Mouse (Mus musculus): ENCODE results near the gene Syvn1.

The Syvn1 gene

DNA sequence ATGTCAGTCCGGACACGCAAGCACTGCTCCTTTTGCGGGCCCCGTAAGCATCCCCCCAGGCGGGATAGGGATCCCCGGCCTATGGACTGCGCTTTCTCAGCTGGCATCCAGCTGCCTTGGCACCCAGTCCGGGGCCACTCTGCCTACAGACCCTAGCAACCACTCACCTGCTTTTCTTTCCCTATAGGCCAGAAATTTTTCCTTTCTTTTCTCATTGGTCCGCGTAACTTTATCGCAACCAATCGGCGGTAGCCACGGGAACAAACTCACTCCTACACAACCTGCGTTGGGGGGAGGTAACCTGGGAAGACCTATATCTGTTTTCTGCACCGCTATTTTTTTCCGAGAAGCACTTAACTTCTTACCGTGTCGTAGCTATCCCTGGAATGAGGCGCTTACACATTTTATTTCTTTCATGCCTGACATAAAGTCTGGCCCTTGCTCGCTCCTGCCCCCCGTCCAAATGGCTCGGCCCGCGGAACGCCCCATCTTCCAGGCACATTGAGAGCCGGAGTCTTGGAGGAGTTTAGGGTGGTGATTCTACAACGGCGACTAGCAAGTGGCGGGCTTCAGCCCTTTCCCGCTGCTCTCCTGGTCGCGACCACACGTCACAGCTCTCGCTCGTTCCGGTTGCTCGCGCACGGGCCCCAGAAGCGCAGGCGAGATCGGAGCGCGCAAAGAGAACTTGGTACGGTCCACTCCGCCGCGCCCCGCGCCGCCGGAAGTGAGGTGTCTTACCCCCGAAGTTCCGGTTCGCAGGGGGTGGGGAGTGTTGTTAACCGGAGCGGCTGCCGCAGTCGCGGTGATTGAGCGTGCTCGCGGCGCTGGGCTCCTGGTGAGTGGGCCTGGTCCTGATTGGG, at the start of gene Syvn1:
Gene Syvn1, plus strand, starts transcription at position 283 of the 860 bp plus-strand sequence.
- peak; percentile 92 for DNase-seq (ENCODE audit: extremely low spot score)

- no peak for DNase-seq (ENCODE audit: extremely low spot score)
Observed at GRCm38 (mm10) chr19:5998180-5998579, 48.2 kb upstream of the Syvn1 start.

DNA sequence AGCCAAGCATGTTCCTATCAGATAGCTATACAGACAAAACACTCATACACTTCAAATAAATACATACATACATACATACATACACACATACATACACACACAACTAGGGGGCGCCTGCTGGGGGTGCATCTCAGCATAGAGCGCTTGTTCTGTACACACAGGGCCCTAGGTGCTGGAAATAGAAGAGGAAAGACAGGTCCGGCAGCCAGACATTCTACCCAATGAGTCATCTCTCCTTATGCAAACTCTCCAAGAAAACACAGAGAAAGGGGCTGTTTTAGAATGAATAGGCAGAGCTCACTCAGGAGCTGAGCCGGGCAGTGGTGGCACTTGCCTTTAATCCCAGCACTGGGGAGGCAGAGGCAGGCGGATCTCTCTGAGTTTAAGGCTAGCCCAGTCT, 46.4 kb upstream of the Syvn1 start:
- no peak for DNase-seq (ENCODE audit: extremely low spot score)

DNA sequence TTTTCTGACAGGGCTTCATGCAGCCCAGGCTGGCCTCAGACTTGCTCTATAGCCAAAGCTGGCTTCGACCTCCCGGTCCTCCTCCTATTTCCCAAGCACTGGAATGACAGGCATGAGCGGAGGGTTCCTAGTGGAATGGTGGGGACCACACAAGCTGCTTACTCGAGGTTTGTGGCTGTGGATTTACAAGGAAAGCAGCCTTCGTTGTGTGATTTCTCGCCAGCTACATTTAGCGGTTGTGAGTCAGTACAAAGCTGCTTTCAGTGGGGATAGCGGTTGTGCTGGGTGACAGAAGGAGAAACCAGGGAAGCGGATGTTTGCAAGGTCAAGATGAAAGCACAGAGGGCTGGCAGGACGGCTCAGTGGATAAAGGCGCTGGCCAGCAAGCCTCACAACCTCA, 40.8 kb upstream of the Syvn1 start:
- DNase-seq (ENCODE audit: extremely low spot score), result no peak

DNA sequence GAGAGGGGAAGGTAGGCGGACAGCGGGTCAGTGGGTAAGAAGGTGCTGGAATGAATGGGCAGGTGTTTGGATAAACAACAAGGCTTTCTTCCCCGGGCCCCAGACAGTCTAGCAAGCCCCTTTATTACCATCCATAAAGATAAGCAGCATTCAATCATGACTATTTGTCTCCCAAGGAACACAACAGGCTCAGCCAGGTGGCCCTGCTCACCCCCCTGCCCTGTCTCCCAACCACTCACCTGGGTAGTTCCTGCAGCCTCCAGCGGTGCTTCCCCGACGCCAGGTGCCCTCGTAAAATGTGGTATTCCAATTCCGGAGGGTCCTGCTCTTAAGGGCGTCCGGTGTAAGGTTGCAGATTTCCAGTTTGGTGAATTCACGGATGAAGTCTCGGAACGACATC, 39.4 kb upstream of the Syvn1 start:
- no peak for DNase-seq (ENCODE audit: extremely low spot score)

- no peak for DNase-seq (ENCODE audit: extremely low spot score)
Observed at GRCm38 (mm10) chr19:6009137-6009536, 37.2 kb upstream of the Syvn1 start.

- no peak for DNase-seq (ENCODE audit: extremely low spot score)
Observed at GRCm38 (mm10) chr19:6013691-6014090, 32.7 kb upstream of the Syvn1 start.

DNA sequence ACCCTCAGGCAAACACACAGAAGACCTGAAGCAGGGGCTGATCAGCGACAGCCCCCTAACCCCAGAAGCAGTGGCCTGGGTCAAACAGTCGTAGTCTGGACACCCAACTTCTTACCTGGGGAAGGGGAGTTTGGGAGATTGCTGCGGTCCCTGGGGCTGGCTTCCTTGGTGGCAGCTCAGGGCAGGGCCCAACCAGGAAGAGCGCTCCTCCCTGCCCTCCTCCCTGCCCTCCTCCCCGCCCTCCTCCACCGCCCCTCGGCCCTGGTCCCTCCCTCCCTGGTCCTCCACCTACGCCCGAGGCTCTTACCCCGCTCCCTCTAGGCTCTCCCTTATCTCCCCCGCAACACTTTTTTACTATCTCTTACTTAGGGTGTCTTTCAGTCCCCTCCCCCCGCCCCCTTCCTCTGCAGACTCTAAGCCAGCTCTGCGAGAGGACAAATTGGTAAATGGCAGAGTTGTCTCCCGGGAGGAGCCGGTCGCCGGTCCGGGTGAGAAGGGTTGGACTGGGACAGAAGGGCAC, 31.3 kb upstream of the Syvn1 start:
- peak; percentile 72 for DNase-seq (ENCODE audit: extremely low spot score)

DNA sequence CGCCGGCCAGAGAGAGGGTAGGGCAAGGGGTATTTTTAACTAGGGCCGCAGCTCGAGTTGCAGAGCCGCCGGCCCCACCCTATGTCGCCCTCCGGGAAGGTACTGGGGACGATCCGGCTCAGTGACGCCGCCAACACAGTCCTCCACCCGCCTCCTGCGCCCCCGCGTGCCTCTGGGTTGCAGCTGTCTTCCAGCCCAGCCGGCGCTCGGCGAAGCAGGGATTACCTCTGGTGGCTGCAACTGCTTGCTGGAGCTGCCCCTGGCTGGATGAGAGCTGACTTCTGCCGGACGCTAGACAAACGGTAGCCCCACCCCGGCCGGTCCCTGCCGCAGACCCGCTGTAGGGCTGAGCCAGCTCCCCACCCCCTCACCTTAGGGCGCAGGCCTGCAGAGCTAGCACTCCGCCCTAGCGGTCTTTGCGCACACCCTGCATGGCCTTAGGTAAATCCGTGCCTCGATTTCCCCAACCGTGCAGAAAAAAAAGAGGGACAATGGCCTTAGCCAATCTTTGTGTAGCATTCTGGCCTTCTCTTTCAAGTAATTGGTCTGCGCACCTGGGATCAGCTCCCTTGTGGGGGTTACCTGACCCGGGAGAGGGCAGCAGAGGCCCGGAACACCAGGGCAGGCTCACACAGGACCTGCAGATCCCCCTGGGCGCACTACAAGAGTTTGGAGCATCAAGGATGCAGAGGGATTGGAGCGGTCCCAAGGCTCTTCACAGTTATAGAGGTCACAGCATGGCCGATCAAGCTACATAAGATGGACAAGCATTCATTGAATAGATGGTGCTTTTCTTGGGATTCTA, 30.7 kb upstream of the Syvn1 start, which contains the start of gene Capn1:
Gene Capn1, minus strand, starts transcription at position 387 of the 805 bp plus-strand sequence.
- peak; percentile 74 for DNase-seq (ENCODE audit: extremely low spot score)

- DNase-seq (ENCODE audit: extremely low spot score), result no peak
Observed at GRCm38 (mm10) chr19:6016532-6016931, 29.8 kb upstream of the Syvn1 start.

GRCm38 (mm10) chr19:6018142-6019089, 28.0 kb upstream of the Syvn1 start:
- DNase-seq (ENCODE audit: extremely low spot score), result peak; percentile 83

DNA sequence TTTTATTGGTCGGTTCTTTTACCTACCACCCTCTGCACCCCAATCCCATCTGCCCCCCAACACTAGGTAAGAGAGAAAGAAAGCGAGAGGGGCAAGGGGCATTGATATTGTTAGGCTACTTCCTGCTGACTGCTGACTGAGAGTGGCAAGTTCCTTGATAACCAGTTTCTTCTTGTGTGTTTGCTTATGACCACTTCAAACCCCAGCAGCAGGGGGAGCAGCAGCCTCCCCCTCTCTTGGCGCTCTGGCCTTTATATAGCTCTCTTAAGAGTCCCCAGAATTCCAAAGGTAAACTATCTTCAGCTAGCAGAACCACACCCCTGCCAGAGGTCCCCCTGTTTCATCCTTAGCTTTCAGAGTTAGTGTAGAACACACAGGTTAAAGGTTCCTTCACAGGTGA, 26.1 kb upstream of the Syvn1 start:
- DNase-seq (ENCODE audit: extremely low spot score), result no peak

GRCm38 (mm10) chr19:6023059-6023458, 23.3 kb upstream of the Syvn1 start:
- no peak for DNase-seq (ENCODE audit: extremely low spot score)

DNA sequence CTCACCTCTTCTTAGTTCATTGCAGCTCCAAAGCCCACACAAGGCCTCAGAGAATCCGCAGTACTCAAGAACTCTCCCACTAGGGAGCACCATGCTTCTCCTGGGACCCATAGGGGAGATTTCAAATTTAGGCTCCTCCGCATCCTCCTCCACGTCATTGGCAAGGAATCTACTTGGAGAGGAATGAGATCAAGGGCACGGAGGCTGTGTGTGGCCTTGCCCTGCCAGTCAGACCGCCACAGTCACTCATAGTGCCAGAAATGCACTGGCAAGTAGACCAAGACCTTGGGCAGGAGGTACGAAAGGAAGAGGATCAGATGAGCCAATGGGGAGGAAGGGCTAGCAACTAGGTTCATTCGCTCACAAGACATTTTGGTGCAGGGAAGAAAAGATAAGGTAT, 22.4 kb upstream of the Syvn1 start:
- no peak for DNase-seq (ENCODE audit: extremely low spot score)

DNA sequence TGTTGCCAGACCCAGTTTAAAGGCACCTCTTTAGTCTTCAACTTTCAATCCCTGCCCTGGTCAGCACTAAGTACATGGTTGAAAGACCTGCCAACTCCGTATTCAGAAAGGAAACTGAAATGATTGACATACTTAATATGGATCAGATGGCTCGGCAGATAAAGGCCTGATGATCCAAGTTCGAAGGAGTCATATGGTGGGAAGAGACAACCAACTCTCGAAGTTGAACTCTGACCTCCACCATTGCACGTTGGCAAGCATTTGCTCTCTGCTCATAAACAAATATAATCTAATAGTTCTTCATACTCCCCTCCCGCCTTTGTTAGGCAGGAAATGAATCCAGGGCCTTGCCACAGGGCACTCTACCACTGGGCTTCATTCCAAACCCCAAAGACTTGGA, 17.4 kb upstream of the Syvn1 start:
- DNase-seq (ENCODE audit: extremely low spot score), result no peak

DNA sequence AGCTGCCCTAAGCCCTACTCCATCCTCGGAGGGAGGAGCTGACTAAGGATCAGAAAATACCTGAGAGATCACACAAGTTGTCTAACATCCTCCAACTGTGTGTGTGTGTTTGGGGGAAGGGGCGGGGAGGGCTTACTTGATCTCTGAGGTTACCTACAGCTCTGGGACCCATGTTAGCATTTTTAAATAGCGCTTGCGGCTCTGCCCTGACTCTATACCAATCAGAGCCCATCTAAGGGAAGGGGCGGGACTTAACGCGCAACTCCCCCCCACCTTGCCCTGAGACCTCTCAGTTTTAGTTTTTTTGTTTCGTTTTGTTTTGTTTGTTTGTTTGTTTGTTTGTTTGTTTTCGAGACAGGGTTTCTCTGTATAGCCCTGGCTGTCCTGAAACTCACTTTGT, 16.9 kb upstream of the Syvn1 start:
- no peak for DNase-seq (ENCODE audit: extremely low spot score)

- DNase-seq (ENCODE audit: extremely low spot score), result no peak
Observed at GRCm38 (mm10) chr19:6030520-6031280, 15.7 kb upstream of the Syvn1 start.

GRCm38 (mm10) chr19:6035966-6036585, 10.3 kb upstream of the Syvn1 start:
- DNase-seq (ENCODE audit: extremely low spot score), result no peak

DNA sequence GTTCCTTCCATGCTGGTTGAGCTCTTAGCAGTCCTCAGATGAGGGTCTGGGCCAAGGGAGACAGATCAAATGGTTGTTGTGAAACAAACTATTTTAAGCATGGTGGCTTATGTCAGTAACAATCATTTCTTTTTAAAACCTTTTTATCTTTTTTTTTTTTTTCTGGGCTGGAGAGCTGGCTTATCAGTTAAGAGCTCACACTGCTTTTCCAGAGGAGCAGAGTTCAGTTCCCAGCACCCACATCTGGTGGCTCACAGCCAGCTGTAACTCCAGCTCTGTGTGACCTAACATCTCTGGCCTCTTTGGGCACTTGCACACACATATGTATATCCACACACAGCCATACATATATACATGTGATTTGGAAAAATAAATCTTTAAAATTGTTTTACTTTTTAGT, 8.7 kb upstream of the Syvn1 start:
- DNase-seq (ENCODE audit: extremely low spot score), result no peak

DNA sequence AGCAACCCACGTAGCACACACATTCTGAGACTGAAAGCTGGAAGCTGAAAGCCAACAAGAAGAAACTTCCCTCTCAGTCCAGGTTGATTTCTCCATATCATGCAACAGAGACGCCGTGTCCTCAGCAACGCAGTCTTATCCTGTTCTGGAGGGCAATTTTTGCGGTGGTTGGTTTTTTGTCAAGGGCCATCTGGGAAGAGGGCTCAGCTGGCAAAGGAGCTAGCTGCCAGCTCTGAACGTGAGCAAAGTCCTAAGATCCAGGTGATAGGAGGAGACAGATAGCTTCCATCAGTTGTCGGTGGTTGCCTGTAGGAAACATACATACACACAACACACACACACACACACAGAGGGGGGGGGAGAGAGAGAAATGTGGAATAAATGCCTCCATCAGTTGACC, 8.1 kb upstream of the Syvn1 start:
- DNase-seq (ENCODE audit: extremely low spot score), result no peak

All from embryo, embryonic 9.5 days (tissue).